Mouse (Mus musculus) liver, embryonic 16.5 days (tissue): ENCODE results near the gene Gal. TPM values are rescaled to one million over a fixed set of nuclear protein-coding genes. Genes with fewer than 3 reads are reported as not detected.

Experiments used
- ATAC-seq: fragments of 200-750 bp; cut with Nextera tagmentation; 2 replicates; pipeline ENCODE4 v1.8.0; 2017; ENCODE audit warnings: low read depth, mild to moderate bottlenecking, moderate number of reproducible peaks, moderate library complexity
- H3K27ac ChIP-seq: fragments of 300-500 bp; sonication (generic); 2 replicates; pipeline ENCODE4 v1.5.1; 2014; ENCODE audit warnings: mild to moderate bottlenecking, low read length
- H3K27me3 ChIP-seq: fragments of 300-500 bp; sonication (generic); 2 replicates; pipeline ENCODE4 v1.6.1; 2014; ENCODE audit warnings: low read depth, low read length, mixed read lengths; ENCODE audit not compliant: control insufficient read depth, insufficient read depth
- H3K36me3 ChIP-seq: fragments of 300-500 bp; sonication (generic); 2 replicates; pipeline ENCODE4 v1.6.1; 2014; ENCODE audit warnings: mild to moderate bottlenecking; ENCODE audit not compliant: control insufficient read depth, insufficient read depth
- H3K4me1 ChIP-seq: fragments of 300-500 bp; sonication (generic); 2 replicates; pipeline ENCODE4 v1.6.1; 2014; ENCODE audit warnings: low read depth, low read length, mixed read lengths; ENCODE audit not compliant: control insufficient read depth
- H3K4me2 ChIP-seq: fragments of 300-500 bp; sonication (generic); 2 replicates; pipeline ENCODE4 v1.6.1; 2014; ENCODE audit warnings: low read depth, low read length, mixed read lengths
- H3K4me3 ChIP-seq: fragments of 300-500 bp; sonication (generic); 2 replicates; pipeline ENCODE4 v1.5.1; 2014; ENCODE audit warnings: low read depth, mild to moderate bottlenecking, low read length
- H3K9ac ChIP-seq: fragments of 300-500 bp; sonication (generic); 2 replicates; pipeline ENCODE4 v1.6.1; 2014; ENCODE audit warnings: low read depth, low read length
- H3K9me3 ChIP-seq: fragments of 300-500 bp; sonication (generic); replicated peaks from 2 replicates; pipeline ENCODE4 v1.6.1; 2016; ENCODE audit warnings: low read length; ENCODE audit not compliant: control insufficient read depth
- whole genome bisulfite sequencing: fragments of 180-500 bp; shearing (Covaris S2); extraction: QIAGEN DNeasy Blood & Tissue Kit; methylation state at CpG from one replicate; pipeline ENCODE4 v1.1.7; 2014; ENCODE audit not compliant: insufficient replicate concordance; 5-methylcytosine and 5-hydroxymethylcytosine counted together
- polyA plus RNA-seq: library from polyadenylated mRNA; unstranded; fragments of >200 nt; fragmentation: Nextera tagmentation; extraction: Ambion mirVana; gene quantifications from 2 replicates; pipeline ENCODE4 v1.2.1, GENCODE M21; 2015

The Gal gene
- polyA plus RNA-seq, 1 experiment from 2014 or later: not detected

- WGBS: 76% methylated on average over 3 of the region's 3 CpGs
- ATAC-seq: peak; percentile 32; the same call in 1 of the 2 replicates
- Histone ChIP-seq H3K4me1 (no peaks in the 10 kb centered on the region; the same call in 1 of the 2 replicates), H3K9ac (no peak overlapping the region), H3K9me3 (no peaks in the 10 kb centered on the region), H3K27me3 (no peaks in the 10 kb centered on the region), H3K4me3 (no peak overlapping the region), H3K27ac (peak overlapping the region; percentile 23; the same call in 1 of the 2 replicates), H3K4me2 (no peak overlapping the region), H3K36me3 (peaks cover 2% of the 10 kb centered on the region)
Measured at GRCm38 (mm10) chr19:3378614-3379013, 35.7 kb downstream of the Gal start.

GRCm38 (mm10) chr19:3376966-3377715 lies 37.2 kb downstream of the Gal start:
- Histone ChIP-seq H3K36me3 (peaks cover 2% of the 10 kb centered on the region), H3K9ac (no peak overlapping the region), H3K4me2 (no peak overlapping the region), H3K27ac (peak overlapping the region; percentile 73), H3K27me3 (no peaks in the 10 kb centered on the region), H3K4me1 (no peaks in the 10 kb centered on the region; the same call in 1 of the 2 replicates), H3K9me3 (no peaks in the 10 kb centered on the region), H3K4me3 (no peak overlapping the region)
- 18% methylated on average over 4 of the region's 4 CpGs for whole genome bisulfite sequencing
- peak; percentile 42 for ATAC-seq

DNA sequence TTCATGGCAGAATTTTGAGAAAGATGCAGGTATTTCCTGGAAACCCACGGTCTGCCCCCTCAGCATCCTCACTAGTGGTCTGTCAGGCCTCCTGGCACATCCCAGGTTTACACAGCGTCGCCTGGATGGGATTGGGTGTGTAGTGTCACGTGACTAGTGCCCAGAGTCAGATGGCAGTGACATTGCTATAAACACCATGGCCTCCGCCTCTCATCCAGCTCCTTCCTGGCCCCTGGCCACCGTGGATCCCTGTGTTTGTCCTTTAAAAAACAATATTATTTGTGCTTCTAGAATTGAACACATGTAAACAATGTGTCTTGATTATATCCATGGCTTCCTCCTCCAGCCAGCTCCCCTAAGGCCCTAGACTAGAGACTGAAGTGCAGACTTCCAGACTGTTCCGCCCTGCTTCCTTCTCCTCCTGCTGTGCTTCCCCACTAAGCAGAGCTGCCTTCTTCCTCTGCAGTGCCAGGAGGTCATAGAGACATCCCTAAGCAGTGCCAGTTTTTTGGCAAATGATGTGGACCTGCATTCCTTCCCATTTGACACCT lies 38.3 kb downstream of the Gal start:
- no peak overlapping the region for H3K4me3 ChIP-seq
- no peaks in the 10 kb centered on the region for H3K9me3 ChIP-seq
- H3K27ac ChIP-seq: no peak overlapping the region
- no peak overlapping the region for H3K4me2 ChIP-seq
- H3K4me1 ChIP-seq: no peaks in the 10 kb centered on the region; the same call in 1 of the 2 replicates
- no peaks in the 10 kb centered on the region for H3K27me3 ChIP-seq
- 66% methylated on average over 7 of the region's 7 CpGs for WGBS
- no peak overlapping the region for H3K9ac ChIP-seq
- no peak for ATAC-seq
- H3K36me3 ChIP-seq: peaks cover 2% of the 10 kb centered on the region

GRCm38 (mm10) chr19:3374028-3374427 lies 40.3 kb downstream of the Gal start:
- Histone ChIP-seq H3K9me3 (no peaks in the 10 kb centered on the region), H3K9ac (no peak overlapping the region), H3K27me3 (no peaks in the 10 kb centered on the region), H3K36me3 (peaks cover 2% of the 10 kb centered on the region; the same call in 1 of the 2 replicates), H3K4me2 (no peak overlapping the region), H3K4me1 (no peaks in the 10 kb centered on the region; the same call in 1 of the 2 replicates), H3K4me3 (no peak overlapping the region), H3K27ac (no peak overlapping the region)
- no peak for ATAC-seq
- WGBS: 55% methylated on average over 2 of the region's 2 CpGs

DNA sequence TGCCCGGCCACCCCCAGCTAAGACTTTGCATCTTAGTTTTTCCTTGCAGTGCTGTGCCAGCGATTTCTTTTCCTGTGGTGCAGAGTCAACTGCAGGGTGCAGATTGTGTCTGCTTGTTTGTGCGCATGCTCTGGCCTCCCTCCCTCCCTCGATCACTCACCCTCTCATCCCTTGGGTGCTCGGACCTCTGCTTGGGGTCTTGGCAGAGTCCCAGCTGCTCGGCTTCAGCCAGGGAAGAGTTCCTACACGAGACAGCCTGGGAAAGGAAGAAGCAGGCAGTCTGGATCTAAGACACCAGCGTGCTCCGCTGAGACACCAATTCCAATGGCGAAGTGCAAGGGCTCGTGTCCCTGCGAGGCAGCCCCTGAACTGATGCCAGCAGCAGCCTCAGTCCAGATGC lies 41.0 kb downstream of the Gal start:
- Histone ChIP-seq H3K27ac (no peak overlapping the region), H3K4me1 (no peaks in the 10 kb centered on the region; the same call in 1 of the 2 replicates), H3K27me3 (no peaks in the 10 kb centered on the region), H3K4me2 (no peak overlapping the region), H3K36me3 (peaks cover 2% of the 10 kb centered on the region; the same call in 1 of the 2 replicates), H3K4me3 (no peak overlapping the region), H3K9me3 (no peaks in the 10 kb centered on the region), H3K9ac (no peak overlapping the region)
- 67% methylated on average over 12 of the region's 12 CpGs for WGBS
- ATAC-seq: no peak

DNA sequence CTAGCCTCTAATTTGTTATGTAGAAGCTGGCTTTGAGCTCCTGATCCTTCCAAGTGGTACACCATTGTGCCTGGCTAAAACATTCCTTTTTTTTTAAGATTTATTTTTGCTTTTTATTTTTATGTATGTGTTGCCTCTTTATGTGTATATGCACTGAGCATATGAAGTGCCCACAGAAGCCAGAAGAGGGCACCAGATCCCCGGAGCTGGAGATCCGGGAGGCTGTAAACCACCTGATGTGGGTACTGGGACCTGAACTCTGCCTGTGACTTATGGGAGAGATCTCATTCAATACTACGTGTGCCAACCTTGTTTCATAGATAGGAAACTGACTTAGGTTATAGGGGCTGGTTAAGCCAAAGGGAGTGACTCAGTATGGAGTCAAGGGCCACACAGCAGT lies 46.1 kb downstream of the Gal start:
- no peaks in the 10 kb centered on the region for H3K4me1 ChIP-seq
- 78% methylated on average over 3 of the region's 3 CpGs for WGBS
- H3K36me3 ChIP-seq: peaks cover 14% of the 10 kb centered on the region; the same call in 1 of the 2 replicates
- H3K9ac ChIP-seq: no peak overlapping the region
- no peaks in the 10 kb centered on the region for H3K9me3 ChIP-seq
- ATAC-seq: no peak
- H3K4me2 ChIP-seq: no peak overlapping the region
- no peak overlapping the region for H3K4me3 ChIP-seq
- H3K27ac ChIP-seq: no peak overlapping the region
- no peaks in the 10 kb centered on the region for H3K27me3 ChIP-seq

DNA sequence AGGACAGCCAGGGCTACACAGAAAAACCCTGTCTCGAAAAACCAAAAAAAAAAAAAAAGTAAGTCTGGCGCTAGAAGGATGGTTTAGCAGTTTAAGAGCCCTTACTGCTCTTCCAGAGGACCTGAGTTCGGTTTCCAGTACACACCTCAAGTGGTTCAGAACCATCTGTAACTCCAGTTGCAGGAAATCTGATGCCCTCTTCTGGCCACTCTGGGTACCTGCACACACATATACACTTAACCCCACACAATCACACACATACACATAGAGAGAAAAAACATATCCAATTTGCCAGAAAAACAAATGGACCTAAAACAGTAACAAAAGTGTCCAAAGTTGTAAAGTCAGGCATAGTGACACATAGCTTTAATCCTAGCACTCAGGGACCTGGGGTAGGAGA lies 49.3 kb downstream of the Gal start:
- Histone ChIP-seq H3K27me3 (no peaks in the 10 kb centered on the region), H3K4me1 (no peaks in the 10 kb centered on the region), H3K4me2 (no peak overlapping the region), H3K9ac (no peak overlapping the region), H3K4me3 (no peak overlapping the region), H3K9me3 (no peaks in the 10 kb centered on the region), H3K36me3 (peaks cover 14% of the 10 kb centered on the region; the same call in 1 of the 2 replicates), H3K27ac (no peak overlapping the region)
- no peak for ATAC-seq
- 87% methylated on average over 2 of the region's 3 CpGs for WGBS

DNA sequence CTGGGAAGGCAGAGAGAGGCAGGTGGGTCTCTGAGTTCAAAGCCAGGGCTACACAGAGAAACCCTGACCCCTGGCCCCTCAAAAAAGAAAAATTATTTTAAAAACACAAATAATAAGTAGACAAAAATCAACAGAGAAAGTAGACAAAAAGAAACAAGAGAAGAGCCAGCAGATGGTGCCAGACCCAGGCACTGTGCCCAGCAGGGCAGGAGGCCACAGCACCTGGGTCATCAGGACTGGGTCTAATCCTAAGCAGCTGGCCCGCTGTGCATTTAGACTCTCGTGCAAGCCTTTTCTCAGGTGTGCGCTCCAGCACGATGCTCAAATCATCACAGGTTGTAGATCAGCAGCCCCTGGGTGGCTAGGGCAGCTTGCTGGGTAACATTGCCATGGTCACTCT lies 50.8 kb downstream of the Gal start:
- no peak for ATAC-seq
- no peak overlapping the region for H3K4me3 ChIP-seq
- H3K4me1 ChIP-seq: no peaks in the 10 kb centered on the region
- H3K9me3 ChIP-seq: no peaks in the 10 kb centered on the region
- WGBS: 78% methylated on average over 4 of the region's 4 CpGs
- no peak overlapping the region for H3K27ac ChIP-seq
- H3K9ac ChIP-seq: no peak overlapping the region
- no peak overlapping the region for H3K4me2 ChIP-seq
- no peaks in the 10 kb centered on the region for H3K27me3 ChIP-seq
- H3K36me3 ChIP-seq: peaks cover 15% of the 10 kb centered on the region; the same call in 1 of the 2 replicates
